Mouse (Mus musculus) MEL (cell line): ENCODE results near the gene Alg2.

Source experiments
- CTCF ChIP-seq, 3 experiments: IDR thresholded peaks in 2 of 3; conservative IDR thresholded peaks in 1 of 3; 2 replicates each; pipeline ENCODE4 v1.5.1; 2011 to 2012; ENCODE audit warnings: low read length in 3 of 3, low read depth in 2 of 3, mild to moderate bottlenecking in 2 of 3, improper control_type of control experiment in 1 of 3, inconsistent platforms in 1 of 3, mixed read lengths in 1 of 3, moderate library complexity in 1 of 3; ENCODE audit not compliant: control insufficient read depth in 1 of 3, insufficient read depth in 1 of 3, poor library complexity in 1 of 3, severe bottlenecking in 1 of 3
- E2F4 ChIP-seq: IDR thresholded peaks from 2 replicates; pipeline ENCODE4 v1.6.1; 2011; ENCODE audit warnings: low read depth, low read length, improper control_type of control experiment, borderline replicate concordance
- EP300 ChIP-seq, 2 experiments: IDR thresholded peaks; 2 replicates each; pipeline ENCODE4 v1.6.1; 2011; ENCODE audit warnings: improper control_type of control experiment in 2 of 2, low read length in 2 of 2, low read depth in 1 of 2, mild to moderate bottlenecking in 1 of 2
- KAT2A ChIP-seq: conservative IDR thresholded peaks from 2 replicates; pipeline ENCODE4 v1.6.1; 2012; ENCODE audit warnings: low read depth, low read length, improper control_type of control experiment, inconsistent platforms
- MAFK ChIP-seq: IDR thresholded peaks from 2 replicates; pipeline ENCODE4 v1.6.1; 2011; ENCODE audit warnings: low read depth, mild to moderate bottlenecking, low read length, improper control_type of control experiment, borderline replicate concordance
- POLR2A ChIP-seq, 2 experiments: IDR thresholded peaks; 2 replicates each; pipeline ENCODE4 v1.6.1; 2011 to 2012; ENCODE audit warnings: low read length in 2 of 2, mild to moderate bottlenecking in 2 of 2, control low read depth in 1 of 2, improper control_type of control experiment in 1 of 2, low read depth in 1 of 2, moderate library complexity in 1 of 2; ENCODE audit not compliant: control insufficient read depth in 1 of 2, insufficient read depth in 1 of 2, poor library complexity in 1 of 2
- POLR2AphosphoS5 ChIP-seq: IDR thresholded peaks from 2 replicates; pipeline ENCODE4 v1.6.1; 2012; ENCODE audit warnings: low read depth, borderline replicate concordance, mild to moderate bottlenecking, inconsistent platforms, low read length, moderate library complexity, mixed read lengths
- SIN3A ChIP-seq: IDR thresholded peaks from 2 replicates; pipeline ENCODE4 v1.6.1; 2012; ENCODE audit warnings: low read length, improper control_type of control experiment, inconsistent platforms
- TCF12 ChIP-seq: IDR thresholded peaks from 2 replicates; pipeline ENCODE4 v1.6.1; 2014; ENCODE audit warnings: low read depth, mild to moderate bottlenecking, inconsistent platforms, low read length, improper control_type of control experiment, moderate library complexity
- ZNF384 ChIP-seq: IDR thresholded peaks from 2 replicates; pipeline ENCODE4 v1.6.1; 2012; ENCODE audit warnings: low read depth, mild to moderate bottlenecking, inconsistent platforms, low read length, improper control_type of control experiment

DNA sequence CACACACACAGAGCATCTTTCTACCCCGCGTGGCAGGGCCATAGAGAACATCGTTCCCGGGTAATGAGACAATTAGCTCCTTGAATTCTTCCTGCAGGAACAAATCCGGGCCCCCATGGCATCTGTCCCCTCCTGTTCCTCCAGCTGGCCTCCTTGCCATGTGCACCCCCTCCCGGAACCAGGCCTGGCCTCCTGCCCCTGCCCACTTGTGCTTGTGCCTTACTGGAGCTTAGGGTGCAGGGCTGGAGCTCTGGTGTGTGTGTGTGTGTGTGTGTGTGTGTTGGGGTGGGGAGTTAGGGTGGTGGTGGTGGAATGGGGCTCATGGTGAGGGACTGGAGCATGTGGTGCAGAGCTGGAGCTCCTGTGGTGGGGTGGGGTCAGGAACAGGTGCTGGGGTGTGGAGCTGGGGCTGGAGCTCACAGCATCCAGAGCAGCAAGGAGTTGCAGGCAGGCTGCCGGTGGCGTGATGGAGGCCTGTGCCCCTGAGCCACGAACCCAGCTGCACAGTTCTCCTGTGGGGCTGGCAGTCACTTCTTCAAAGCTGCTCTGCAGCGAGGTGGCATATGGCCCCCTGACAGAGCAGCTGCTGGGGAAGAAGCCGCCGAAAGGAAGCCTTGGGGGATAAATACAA, 44.5 kb upstream of the Alg2 start:
- TF ChIP-seq CTCF (IDR thresholded peaks at IDR 0.05 in 2 of 3, conservative IDR thresholded peaks at IDR 0.05 in 1 of 3; ENCODE audit: control insufficient read depth in 1 of 3, insufficient read depth in 1 of 3, low read depth in 2 of 3, low read length in 3 of 3, poor library complexity in 1 of 3, severe bottlenecking in 1 of 3) (no peak), EP300 (IDR thresholded peaks at IDR 0.05; ENCODE audit: low read depth in 1 of 2, low read length in 2 of 2) (no peak), E2F4 (no peak), MAFK (no peak), POLR2A (IDR thresholded peaks at IDR 0.05; ENCODE audit: control insufficient read depth in 1 of 2, insufficient read depth in 1 of 2, low read depth in 1 of 2, low read length in 2 of 2, poor library complexity in 1 of 2) (no peak), ZNF384 (no peak), POLR2AphosphoS5 (no peak), SIN3A (no peak), KAT2A (no peak), TCF12 (no peak)
